In genomic region chr14:20429833-20430232, GRCm38 (mm10) we compare ENCODE assay signal across 20 mouse cellular contexts. TPM values are rescaled to one million over a fixed set of nuclear protein-coding genes. Genes with fewer than 3 reads are reported as not detected.
"Had no signal": no experiment of that assay in that cellular context is flagged by ENCODE, and none has a peak within 500 bp of the region (broad histone marks: within the 10 kb centered on the region; RNA-seq: fewer than 3 reads in every experiment).

No protein-coding gene starts in this region.

- H3K4me1 ChIP-seq: kidney, embryonic 15.5 days; limb, embryonic 12.5 days; limb, embryonic 15.5 days had no signal

- ATAC-seq: intestine, postnatal 0 days; liver, postnatal 0 days; lung, postnatal 0 days; midbrain, embryonic 16.5 days had no signal

- H3K36me3 ChIP-seq: kidney, embryonic 15.5 days; limb, embryonic 12.5 days; limb, embryonic 15.5 days; midbrain, embryonic 12.5 days; neural tube, embryonic 13.5 days had no signal

- H3K9me3 ChIP-seq: kidney, embryonic 15.5 days; limb, embryonic 12.5 days; limb, embryonic 15.5 days; midbrain, embryonic 12.5 days; neural tube, embryonic 13.5 days had no signal

- H3K27me3 ChIP-seq: kidney, embryonic 15.5 days; limb, embryonic 12.5 days; limb, embryonic 15.5 days; midbrain, embryonic 12.5 days; neural tube, embryonic 13.5 days had no signal

- H3K4me3 ChIP-seq: kidney, embryonic 15.5 days; limb, embryonic 12.5 days; limb, embryonic 15.5 days; midbrain, embryonic 12.5 days; myocyte; neural tube, embryonic 13.5 days had no signal

- H3K4me2 ChIP-seq: kidney, embryonic 15.5 days; limb, embryonic 12.5 days; limb, embryonic 15.5 days; liver, embryonic 11.5 days; lung, embryonic 14.5 days; midbrain, embryonic 12.5 days; neural tube, embryonic 13.5 days had no signal

- H3K27ac ChIP-seq: kidney, embryonic 15.5 days; limb, embryonic 12.5 days; limb, embryonic 15.5 days; liver, embryonic 14.5 days; macrophage; midbrain, embryonic 12.5 days; neural tube, embryonic 13.5 days had no signal

- H3K9ac ChIP-seq: kidney, embryonic 15.5 days; limb, embryonic 12.5 days; limb, embryonic 15.5 days; liver, embryonic 14.5 days; liver, postnatal 0 days; lung, embryonic 14.5 days; midbrain, embryonic 12.5 days; neural tube, embryonic 13.5 days had no signal

- DNase-seq: kidney, postnatal 36 days; left cerebral cortex, postnatal 4 days; liver, postnatal 0 days; lung, embryonic 14.5 days; thymus, adult 18-20 months; thymus, postnatal 36 days had no signal

RNA-seq across cellular contexts. Expression of gene Cfap70, which starts 22.2 kb away (rescaled TPM):
- polyA plus RNA-seq: intestine, postnatal 0 days; liver, embryonic 11.5 days; macrophage; myocyte; small intestine, adult 2 months; spleen, adult 2 months had no signal
